Mouse (Mus musculus) olfactory bulb, adult 2 months (tissue): ENCODE results near the gene Lyrm9.

Experiments used
- CTCF ChIP-seq: fragments of 200-500 bp; IDR thresholded peaks from 2 replicates; pipeline ENCODE4 v1.5.1; 2012; ENCODE audit warnings: low read depth, mild to moderate bottlenecking, low read length, moderate library complexity; ENCODE audit not compliant: insufficient read depth
- POLR2A ChIP-seq: fragments of 200-500 bp; IDR thresholded peaks from 2 replicates; pipeline ENCODE4 v1.6.1; 2012; ENCODE audit warnings: mild to moderate bottlenecking, low read depth, low read length, moderate library complexity; ENCODE audit not compliant: insufficient read depth

DNA sequence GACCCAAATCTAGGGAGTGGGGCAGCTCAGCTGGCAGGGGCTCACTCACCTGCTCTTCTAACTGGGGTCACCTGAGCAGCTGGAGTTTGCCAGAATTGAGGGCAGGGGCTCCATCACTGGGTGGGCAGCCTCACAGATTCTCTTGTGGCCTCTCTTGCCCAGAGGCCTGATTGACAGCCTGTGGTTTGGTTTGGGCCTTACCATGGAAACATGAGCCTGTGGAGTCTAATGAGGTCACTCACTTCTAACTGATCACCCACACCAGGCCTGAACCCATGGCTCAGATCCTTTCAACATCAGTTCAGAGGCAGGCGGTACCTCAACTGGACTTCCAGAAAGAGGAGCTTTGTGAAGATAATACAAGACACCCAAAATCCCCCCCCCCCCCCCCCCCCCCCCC, 60.3 kb downstream of the Lyrm9 start:
- TF ChIP-seq POLR2A: no peak
- TF ChIP-seq CTCF: no peak
